Mouse (Mus musculus): ENCODE data around the gene Fam160b1. TPM values are rescaled to one million over a fixed set of nuclear protein-coding genes. Genes with fewer than 3 reads are reported as not detected.
A peak's percentile ranks its signal among the peaks of the same experiment; 100 is the strongest.

The Fam160b1 gene
- polyA plus RNA-seq, 1 experiment from 2014 or later: 6.0 TPM

GRCm38 (mm10) chr19:57325748-57326300 lies 34.7 kb upstream of the Fam160b1 start:
- 22% methylated on average over 7 of the region's 7 CpGs for WGBS (ENCODE audit: insufficient replicate concordance)
- Histone ChIP-seq H3K27me3 (no peaks in the 10 kb centered on the region), H3K9me3 (replicated peaks) (no peaks in the 10 kb centered on the region), H3K27ac (replicated peaks) (no peak overlapping the region), H3K4me1 (replicated peaks) (peaks cover 3% of the 10 kb centered on the region; the same call in 1 of the 2 replicates), H3K9ac (no peak overlapping the region), H3K4me3 (replicated peaks) (no peak overlapping the region), H3K36me3 (replicated peaks) (no peaks in the 10 kb centered on the region), H3K4me2 (no peak overlapping the region)
- ATAC-seq (ENCODE audit: insufficient read depth): no peak

GRCm38 (mm10) chr19:57327679-57328078 lies 32.8 kb upstream of the Fam160b1 start:
- Histone ChIP-seq H3K4me1 (replicated peaks) (peaks cover 3% of the 10 kb centered on the region; the same call in 1 of the 2 replicates), H3K36me3 (replicated peaks) (no peaks in the 10 kb centered on the region), H3K9me3 (replicated peaks) (no peaks in the 10 kb centered on the region), H3K27ac (replicated peaks) (no peak overlapping the region), H3K4me3 (replicated peaks) (no peak overlapping the region), H3K27me3 (no peaks in the 10 kb centered on the region), H3K4me2 (no peak overlapping the region), H3K9ac (no peak overlapping the region)
- ATAC-seq (ENCODE audit: insufficient read depth): no peak

- H3K4me1 ChIP-seq (replicated peaks): peaks cover 3% of the 10 kb centered on the region; the same call in 1 of the 2 replicates
- WGBS (ENCODE audit: insufficient replicate concordance): 80% methylated on average over 7 of the region's 7 CpGs
- no peak for ATAC-seq (ENCODE audit: insufficient read depth)
- no peaks in the 10 kb centered on the region for H3K9me3 ChIP-seq (replicated peaks)
- H3K27ac ChIP-seq (replicated peaks): no peak overlapping the region
- 0 out of 2 replicates have a peak overlapping the region, but pooled peaks have one; percentile 17 for H3K4me2 ChIP-seq
- H3K36me3 ChIP-seq (replicated peaks): no peaks in the 10 kb centered on the region
- no peaks in the 10 kb centered on the region for H3K27me3 ChIP-seq
- H3K9ac ChIP-seq: no peak overlapping the region
- no peak overlapping the region for H3K4me3 ChIP-seq (replicated peaks)
Observed at GRCm38 (mm10) chr19:57328269-57328668, 32.2 kb upstream of the Fam160b1 start.

- Histone ChIP-seq H3K36me3 (replicated peaks) (no peaks in the 10 kb centered on the region), H3K4me2 (0 out of 2 replicates have a peak overlapping the region, but pooled peaks have one; percentile 17), H3K27me3 (no peaks in the 10 kb centered on the region), H3K9me3 (replicated peaks) (no peaks in the 10 kb centered on the region), H3K9ac (no peak overlapping the region), H3K4me3 (replicated peaks) (no peak overlapping the region), H3K27ac (replicated peaks) (no peak overlapping the region), H3K4me1 (replicated peaks) (peaks cover 3% of the 10 kb centered on the region; the same call in 1 of the 2 replicates)
- ATAC-seq (ENCODE audit: insufficient read depth): no peak
- WGBS (ENCODE audit: insufficient replicate concordance): 36% methylated on average over 12 of the region's 12 CpGs
Observed at GRCm38 (mm10) chr19:57328792-57329191, 31.7 kb upstream of the Fam160b1 start.

- H3K36me3 ChIP-seq (replicated peaks): no peaks in the 10 kb centered on the region
- ATAC-seq (ENCODE audit: insufficient read depth): no peak
- no peak overlapping the region for H3K4me2 ChIP-seq
- H3K9ac ChIP-seq: no peak overlapping the region
- no peaks in the 10 kb centered on the region for H3K9me3 ChIP-seq (replicated peaks)
- H3K4me3 ChIP-seq (replicated peaks): no peak overlapping the region
- no peaks in the 10 kb centered on the region for H3K27me3 ChIP-seq
- WGBS (ENCODE audit: insufficient replicate concordance): 58% methylated on average over 11 of the region's 11 CpGs
- no peak overlapping the region for H3K27ac ChIP-seq (replicated peaks)
- peaks cover 3% of the 10 kb centered on the region; the same call in 1 of the 2 replicates for H3K4me1 ChIP-seq (replicated peaks)
Observed at GRCm38 (mm10) chr19:57330309-57330708, 30.2 kb upstream of the Fam160b1 start.

GRCm38 (mm10) chr19:57331237-57331636 lies 29.2 kb upstream of the Fam160b1 start:
- Histone ChIP-seq H3K9ac (no peak overlapping the region), H3K4me2 (no peak overlapping the region), H3K27ac (replicated peaks) (no peak overlapping the region), H3K27me3 (no peaks in the 10 kb centered on the region), H3K4me1 (replicated peaks) (no peaks in the 10 kb centered on the region), H3K9me3 (replicated peaks) (no peaks in the 10 kb centered on the region), H3K36me3 (replicated peaks) (no peaks in the 10 kb centered on the region), H3K4me3 (replicated peaks) (no peak overlapping the region)
- no peak for ATAC-seq (ENCODE audit: insufficient read depth)
- WGBS (ENCODE audit: insufficient replicate concordance): 65% methylated on average over 6 of the region's 6 CpGs

- no peak for ATAC-seq (ENCODE audit: insufficient read depth)
- no peak overlapping the region for H3K4me2 ChIP-seq
- no peaks in the 10 kb centered on the region for H3K36me3 ChIP-seq (replicated peaks)
- H3K4me3 ChIP-seq (replicated peaks): no peak overlapping the region
- no peaks in the 10 kb centered on the region for H3K9me3 ChIP-seq (replicated peaks)
- no peaks in the 10 kb centered on the region for H3K4me1 ChIP-seq (replicated peaks)
- no peak overlapping the region for H3K27ac ChIP-seq (replicated peaks)
- H3K9ac ChIP-seq: no peak overlapping the region
- H3K27me3 ChIP-seq: no peaks in the 10 kb centered on the region
- 72% methylated on average over 4 of the region's 4 CpGs for WGBS (ENCODE audit: insufficient replicate concordance)
Observed at GRCm38 (mm10) chr19:57333356-57333755, 27.1 kb upstream of the Fam160b1 start.

- Histone ChIP-seq H3K27ac (replicated peaks) (no peak overlapping the region), H3K9me3 (replicated peaks) (no peaks in the 10 kb centered on the region), H3K4me1 (replicated peaks) (no peaks in the 10 kb centered on the region), H3K9ac (no peak overlapping the region), H3K4me3 (replicated peaks) (no peak overlapping the region), H3K27me3 (no peaks in the 10 kb centered on the region), H3K36me3 (replicated peaks) (no peaks in the 10 kb centered on the region), H3K4me2 (no peak overlapping the region)
- 72% methylated on average over 8 of the region's 8 CpGs for WGBS (ENCODE audit: insufficient replicate concordance)
- no peak for ATAC-seq (ENCODE audit: insufficient read depth)
Observed at GRCm38 (mm10) chr19:57335135-57335534, 25.3 kb upstream of the Fam160b1 start.

GRCm38 (mm10) chr19:57339281-57339864 lies 21.1 kb upstream of the Fam160b1 start:
- H3K27me3 ChIP-seq: no peaks in the 10 kb centered on the region
- no peak for ATAC-seq (ENCODE audit: insufficient read depth)
- H3K4me1 ChIP-seq (replicated peaks): no peaks in the 10 kb centered on the region
- no peak overlapping the region for H3K27ac ChIP-seq (replicated peaks)
- no peak overlapping the region for H3K9ac ChIP-seq
- no peaks in the 10 kb centered on the region for H3K9me3 ChIP-seq (replicated peaks)
- H3K4me2 ChIP-seq: no peak overlapping the region
- no peak overlapping the region for H3K4me3 ChIP-seq (replicated peaks)
- 59% methylated on average over 13 of the region's 13 CpGs for WGBS (ENCODE audit: insufficient replicate concordance)
- H3K36me3 ChIP-seq (replicated peaks): no peaks in the 10 kb centered on the region

GRCm38 (mm10) chr19:57340900-57341742 lies 19.4 kb upstream of the Fam160b1 start:
- no peaks in the 10 kb centered on the region for H3K4me1 ChIP-seq (replicated peaks)
- no peak overlapping the region for H3K4me2 ChIP-seq
- 54% methylated on average over 8 of the region's 8 CpGs for WGBS (ENCODE audit: insufficient replicate concordance)
- H3K9me3 ChIP-seq (replicated peaks): 0 out of 2 replicates have a peak, but pooled peaks cover 1% of the 10 kb centered on the region
- H3K36me3 ChIP-seq (replicated peaks): no peaks in the 10 kb centered on the region
- no peak for ATAC-seq (ENCODE audit: insufficient read depth)
- H3K27ac ChIP-seq (replicated peaks): no peak overlapping the region
- H3K9ac ChIP-seq: no peak overlapping the region
- no peak overlapping the region for H3K4me3 ChIP-seq (replicated peaks)
- no peaks in the 10 kb centered on the region for H3K27me3 ChIP-seq

GRCm38 (mm10) chr19:57343860-57344259 lies 16.6 kb upstream of the Fam160b1 start:
- H3K4me3 ChIP-seq (replicated peaks): no peak overlapping the region
- ATAC-seq (ENCODE audit: insufficient read depth): no peak
- no peaks in the 10 kb centered on the region for H3K27me3 ChIP-seq
- 28% methylated on average over 5 of the region's 5 CpGs for WGBS (ENCODE audit: insufficient replicate concordance)
- H3K9ac ChIP-seq: no peak overlapping the region
- H3K9me3 ChIP-seq (replicated peaks): 0 out of 2 replicates have a peak, but pooled peaks cover 6% of the 10 kb centered on the region
- no peak overlapping the region for H3K27ac ChIP-seq (replicated peaks)
- H3K4me1 ChIP-seq (replicated peaks): no peaks in the 10 kb centered on the region
- H3K4me2 ChIP-seq: no peak overlapping the region
- H3K36me3 ChIP-seq (replicated peaks): no peaks in the 10 kb centered on the region

Measured in liver, embryonic 15.5 days (tissue).